Mouse (Mus musculus): ENCODE measurements around the gene Insl3. TPM values are rescaled to one million over a fixed set of nuclear protein-coding genes. Genes with fewer than 3 reads are reported as not detected.
"Not testable (repeated sequence)": the region's sequence is repeated elsewhere in the genome, so short reads cannot be mapped to it uniquely, and the experiment has no call there.

The Insl3 gene
- total RNA-seq, 2 experiments from 2014 or later: 2.6 to 3.0 TPM

- no peak for DNase-seq (ENCODE audit: low spot score in 2 of 2)
Observed at GRCm38 (mm10) chr8:71676803-71677202, 12.2 kb upstream of the Insl3 start.

- DNase-seq (ENCODE audit: low spot score in 2 of 2): no peak
Observed at GRCm38 (mm10) chr8:71677555-71677954, 11.5 kb upstream of the Insl3 start.

- no peak for DNase-seq (ENCODE audit: low spot score in 2 of 2)
Observed at GRCm38 (mm10) chr8:71678216-71678615, 10.8 kb upstream of the Insl3 start.

- no peak for DNase-seq (ENCODE audit: low spot score in 2 of 2)
Observed at GRCm38 (mm10) chr8:71679116-71679515, 9.9 kb upstream of the Insl3 start.

- DNase-seq (ENCODE audit: low spot score in 2 of 2): no peak
Observed at GRCm38 (mm10) chr8:71679550-71680168, 9.4 kb upstream of the Insl3 start.

- DNase-seq (ENCODE audit: low spot score in 2 of 2): no peak
Observed at GRCm38 (mm10) chr8:71680471-71680870, 8.5 kb upstream of the Insl3 start.

- DNase-seq (ENCODE audit: low spot score in 2 of 2): no peak
Observed at GRCm38 (mm10) chr8:71681369-71681915, 7.6 kb upstream of the Insl3 start.

GRCm38 (mm10) chr8:71682832-71683231, 6.2 kb upstream of the Insl3 start:
- DNase-seq (ENCODE audit: low spot score in 2 of 2): no peak

GRCm38 (mm10) chr8:71684701-71685100, 4.3 kb upstream of the Insl3 start:
- DNase-seq (ENCODE audit: low spot score in 2 of 2): no peak

- no peak for DNase-seq (ENCODE audit: low spot score in 2 of 2)
Observed at GRCm38 (mm10) chr8:71685573-71685972, 3.4 kb upstream of the Insl3 start.

- no peak for DNase-seq (ENCODE audit: low spot score in 2 of 2)
Observed at GRCm38 (mm10) chr8:71686143-71686734, 2.8 kb upstream of the Insl3 start.

- DNase-seq (ENCODE audit: low spot score in 2 of 2): no peak
Observed at GRCm38 (mm10) chr8:71687616-71688015, 1.4 kb upstream of the Insl3 start.

- no peak for DNase-seq (ENCODE audit: low spot score in 2 of 2)
Observed at GRCm38 (mm10) chr8:71692509-71692908, 3.5 kb downstream of the Insl3 start.

- DNase-seq (ENCODE audit: low spot score in 2 of 2): no peak
Observed at GRCm38 (mm10) chr8:71693166-71694041, 4.4 kb downstream of the Insl3 start.

GRCm38 (mm10) chr8:71695456-71695855, 6.4 kb downstream of the Insl3 start:
- not testable (repeated sequence) for DNase-seq (ENCODE audit: low spot score in 2 of 2)

GRCm38 (mm10) chr8:71700493-71701269, 11.7 kb downstream of the Insl3 start:
- no peak for DNase-seq (ENCODE audit: low spot score in 2 of 2)

GRCm38 (mm10) chr8:71701414-71702086, 12.5 kb downstream of the Insl3 start, which contains the start of gene B3gnt3:
B3gnt3 (minus strand) TSS chr8:71701789.
- no peak for DNase-seq (ENCODE audit: low spot score in 2 of 2)

GRCm38 (mm10) chr8:71702087-71702432, 13.0 kb downstream of the Insl3 start:
- no peak for DNase-seq (ENCODE audit: low spot score in 2 of 2)

GRCm38 (mm10) chr8:71702923-71703322, 13.9 kb downstream of the Insl3 start:
- DNase-seq (ENCODE audit: low spot score in 2 of 2): no peak

- DNase-seq (ENCODE audit: low spot score in 2 of 2): not testable (repeated sequence)
Observed at GRCm38 (mm10) chr8:71703400-71703799, 14.4 kb downstream of the Insl3 start.
